Mouse (Mus musculus) heart, postnatal 14 days (tissue): ENCODE measurements around the gene Psmc2. TPM values are rescaled to one million over a fixed set of nuclear protein-coding genes. Genes with fewer than 3 reads are reported as not detected.

Experiments
- DNase-seq, 2 experiments: peaks; one replicate each; pipeline ENCODE4 v3.0.0; 2021 to 2022
- intact Hi-C: fragments of 180-260 bp; cut with DNase I; formaldehyde crosslinking; loops from one replicate; pipeline ENCODE4 v1.15.1; 2025
- total RNA-seq, 2 experiments: library from RNA; stranded (reverse); gene quantifications; 2 replicates each; pipeline ENCODE4 v1.2.3; 2021

Psmc2 gene
- total RNA-seq, 2 experiments from 2014 or later: 89.2 to 94.5 TPM

- DNase-seq: no peak
- intact Hi-C loops: no loop called here
Observed at GRCm38 (mm10) chr5:21792166-21792565, 7.1 kb downstream of the Psmc2 start.

GRCm38 (mm10) chr5:21802907-21803306 lies 17.8 kb downstream of the Psmc2 start:
- intact Hi-C loops: no loop called here
- DNase-seq: no peak

GRCm38 (mm10) chr5:21803691-21804188 lies 18.7 kb downstream of the Psmc2 start:
- intact Hi-C loops: no loop called here
- DNase-seq: no peak

DNA sequence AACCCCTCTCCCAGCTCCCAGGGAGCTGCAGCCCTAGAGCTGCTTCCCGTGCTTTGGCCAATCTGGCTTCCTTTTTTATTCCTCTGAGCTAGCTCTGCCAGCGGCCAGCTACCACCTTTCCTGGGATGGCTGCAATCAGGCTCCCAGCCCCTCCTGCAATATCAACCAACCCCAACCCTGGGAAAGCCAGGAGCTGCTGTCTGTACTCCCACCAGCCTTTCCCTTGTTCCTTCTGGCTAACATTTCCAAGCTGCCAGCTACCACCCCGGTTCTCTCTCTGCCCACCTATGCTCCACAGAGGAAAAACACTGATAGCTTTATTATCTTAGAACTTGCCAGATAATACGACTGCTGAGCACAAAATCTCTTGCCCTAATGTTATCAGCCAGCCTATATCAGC lies 19.8 kb downstream of the Psmc2 start:
- intact Hi-C loops: no loop called here
- DNase-seq: no peak

DNA sequence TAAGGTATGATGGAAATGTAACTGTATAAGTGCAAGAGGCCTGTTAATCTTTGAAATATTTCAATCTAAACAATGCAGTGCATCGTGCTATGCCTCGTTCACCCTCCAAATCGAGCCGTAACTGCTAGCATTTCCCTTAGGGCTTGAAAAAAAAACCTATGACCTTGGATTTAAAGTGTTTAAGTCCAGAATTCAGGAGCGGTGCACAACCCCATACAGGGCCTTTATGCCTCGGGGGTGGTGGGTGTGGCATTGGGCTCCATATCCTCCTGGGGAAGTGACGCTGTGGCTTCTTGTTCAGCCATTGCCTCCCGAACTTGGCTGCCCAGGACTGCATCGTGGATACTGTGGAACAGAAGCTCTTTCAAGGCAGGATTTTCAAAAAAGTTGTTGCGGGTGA lies 25.8 kb downstream of the Psmc2 start:
- intact Hi-C loops: no loop called here

GRCm38 (mm10) chr5:21813994-21814393 lies 28.9 kb downstream of the Psmc2 start:
- intact Hi-C loops: no loop called here
- DNase-seq: peak in 1 of 2 experiments; percentile 33

More for the DNA sequence above, 25.8 kb downstream of the Psmc2 start:
- no peak for DNase-seq

DNA sequence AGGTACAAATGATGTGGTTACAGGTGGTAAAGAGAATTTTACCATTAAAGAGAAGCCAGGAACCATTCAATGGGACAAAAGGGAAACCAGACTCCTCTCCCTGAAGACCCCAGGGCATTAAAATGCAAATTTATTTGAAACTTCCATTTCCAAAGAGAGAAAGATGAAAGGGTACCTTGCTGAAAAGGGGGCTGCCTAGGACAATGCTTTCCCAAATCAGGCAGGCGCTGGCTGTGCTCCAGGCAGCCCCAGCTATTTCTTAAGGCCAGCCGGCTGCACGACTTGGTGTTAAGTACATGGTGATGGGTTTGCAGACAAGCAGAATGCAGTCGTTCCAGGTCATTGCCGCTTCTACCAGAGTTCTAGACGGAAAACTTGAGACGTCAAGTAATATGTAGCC lies 41.3 kb downstream of the Psmc2 start:
- intact Hi-C loops: no loop called here
- no peak for DNase-seq

DNA sequence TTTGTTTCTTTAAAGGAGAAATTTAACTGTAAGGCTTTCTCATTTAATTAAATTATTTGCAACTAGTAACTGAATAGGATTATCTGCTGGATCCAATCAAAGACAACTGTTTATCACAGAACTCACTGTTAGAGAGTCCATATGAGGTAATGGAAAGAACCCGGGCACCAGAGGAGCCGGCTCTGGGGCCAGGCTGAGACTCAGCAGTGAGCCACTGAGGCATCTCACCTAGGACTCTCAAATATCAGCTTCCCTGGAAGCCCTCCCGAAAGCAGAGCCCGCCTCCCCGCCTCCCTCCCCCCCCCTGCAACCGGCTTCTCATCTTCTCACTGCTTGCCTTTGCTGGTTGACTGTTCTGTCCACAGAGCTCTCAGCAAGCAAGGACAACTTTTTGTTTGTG lies 42.6 kb downstream of the Psmc2 start:
- intact Hi-C loops: no loop called here

DNA sequence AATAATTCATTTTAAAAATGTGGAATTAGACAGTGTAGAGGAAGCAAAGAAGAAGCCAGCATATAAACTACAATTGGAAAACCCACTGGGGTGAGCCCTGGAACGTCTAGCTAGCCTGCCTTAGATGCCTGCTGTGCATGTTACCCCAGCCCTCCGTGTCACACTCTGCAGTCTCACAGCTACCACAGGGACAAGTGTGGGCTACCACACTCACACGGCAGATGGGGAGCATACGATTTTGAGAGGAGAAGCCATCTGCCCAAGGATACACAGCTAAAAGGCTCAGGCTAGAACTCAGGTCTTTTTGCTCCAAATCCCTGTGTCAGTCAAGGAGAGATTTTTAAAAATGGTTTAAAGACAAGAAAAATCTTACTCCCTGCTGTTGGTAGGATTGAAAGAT lies 43.8 kb downstream of the Psmc2 start:
- no peak for DNase-seq
- intact Hi-C loops: no loop called here

More for the DNA sequence above, 42.6 kb downstream of the Psmc2 start:
- DNase-seq: no peak

GRCm38 (mm10) chr5:21831761-21832160 lies 46.7 kb downstream of the Psmc2 start:
- intact Hi-C loops: no loop called here
- no peak for DNase-seq

DNA sequence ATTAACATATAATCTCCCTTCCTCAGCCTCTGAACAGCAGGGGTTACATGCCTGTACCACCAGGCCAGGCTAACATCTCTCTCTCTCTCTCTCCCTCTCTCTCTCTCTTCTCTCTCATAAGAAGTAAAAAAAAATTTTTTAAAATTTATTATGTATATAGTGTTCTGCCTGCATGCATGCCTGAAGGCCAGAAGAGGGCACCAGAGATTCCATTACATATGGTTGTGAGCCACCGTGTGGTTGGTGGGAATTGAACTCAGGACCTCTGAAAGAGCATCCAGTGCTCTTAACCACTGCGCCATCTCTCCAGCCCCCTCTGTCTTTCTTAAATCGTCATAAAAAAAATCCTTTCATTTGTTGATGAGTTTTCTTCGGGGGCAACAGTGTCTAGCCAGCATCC lies 59.6 kb downstream of the Psmc2 start:
- intact Hi-C loops: no loop called here
- no peak for DNase-seq

DNA sequence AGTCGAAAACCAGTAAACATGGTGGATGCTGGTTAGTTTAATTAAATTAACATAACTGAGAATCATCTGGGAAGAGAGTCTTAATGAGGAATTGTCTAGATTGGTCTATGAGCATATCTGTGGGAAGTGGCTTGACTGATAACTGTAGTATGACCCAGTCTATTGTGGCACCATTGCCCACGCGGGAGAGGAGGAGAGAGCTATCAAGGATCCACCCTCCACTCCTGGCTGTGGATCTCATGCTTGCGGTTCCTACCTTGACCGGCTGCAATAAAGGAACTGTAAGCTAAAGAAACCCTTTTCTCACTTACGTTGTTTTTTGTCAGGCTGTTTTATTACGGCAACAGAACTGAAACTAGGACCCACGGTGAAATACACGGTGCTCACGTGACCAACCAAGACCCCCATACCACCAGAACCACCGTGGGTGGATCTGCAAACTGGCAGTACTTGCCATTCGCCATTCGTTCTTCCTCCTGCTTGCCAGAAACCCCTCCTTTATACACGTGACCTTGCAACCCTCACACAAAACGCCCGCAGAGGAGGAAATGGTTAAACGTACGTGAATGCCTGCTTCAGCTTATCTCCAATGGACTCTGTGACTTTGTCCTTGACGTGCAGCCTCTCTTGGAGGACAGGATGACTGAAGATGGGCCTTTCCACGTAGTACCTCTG lies 61.7 kb downstream of the Psmc2 start:
- DNase-seq: no peak
- intact Hi-C loops: no loop called here

GRCm38 (mm10) chr5:21847438-21847837 lies 62.4 kb downstream of the Psmc2 start:
- no peak for DNase-seq
- intact Hi-C loops: no loop called here

GRCm38 (mm10) chr5:21851679-21852340 lies 66.7 kb downstream of the Psmc2 start:
- intact Hi-C loops: no loop called here
- no peak for DNase-seq

Other genes with a start within 250 kb of the Psmc2 start
- 1 to 10 TPM; 6.3 to 8.4 TPM for gene Lrrc17, start 241.7 kb upstream of the Psmc2 start, total RNA-seq
- under 1 TPM; 0.14 to 0.15 TPM for gene Fbxl13, start 139.6 kb upstream of the Psmc2 start, total RNA-seq
- 10 to 100 TPM in 1 of 2 experiments, 1 to 10 TPM in 1; 9.9 to 10.1 TPM for gene Armc10, start 139.5 kb upstream of the Psmc2 start, total RNA-seq
- gene Napepld, start 83.9 kb upstream of the Psmc2 start, total RNA-seq: 1 to 10 TPM; 4.0 to 4.3 TPM
- gene Pmpcb, start 48.1 kb upstream of the Psmc2 start, total RNA-seq: 100 to 1,000 TPM; 220 to 223 TPM
- gene Dnajc2, start within 50 bp of the Psmc2 start, total RNA-seq: 10 to 100 TPM; 13.5 to 17.6 TPM
- gene Slc26a5, start 80.3 kb downstream of the Psmc2 start, total RNA-seq: not detected